Mouse (Mus musculus) thymus, postnatal 0 days (tissue): ENCODE measurements at regions not wholly inside any gene's neighbourhood (a gene's known extent, or its start where the extent isn't known, plus 50 kb on each side); places are given as distances from the start of the nearest gene placed in this dataset.
A peak's percentile ranks its signal among the peaks of the same experiment; 100 is the strongest.

Experiments
- DNase-seq: peaks from one replicate; pipeline ENCODE4 v3.0.0-alpha.2; 2015; ENCODE audit warnings: low spot score

- DNase-seq: no peak
These were observed 136.1 kb upstream of the Car8 start for GRCm38 (mm10) chr4:8374737-8375489.

- no peak for DNase-seq
These were observed 135.2 kb upstream of the Car8 start for GRCm38 (mm10) chr4:8374061-8374460.

- DNase-seq: peak; percentile 17
These were observed 133.2 kb upstream of the Car8 start for GRCm38 (mm10) chr4:8372069-8372468.

- no peak for DNase-seq
These were observed 131.9 kb upstream of the Car8 start for GRCm38 (mm10) chr4:8370786-8371185.

GRCm38 (mm10) chr4:8367487-8368276 lies 128.8 kb upstream of the Car8 start:
- DNase-seq: peak; percentile 65

GRCm38 (mm10) chr4:8366978-8367377 lies 128.1 kb upstream of the Car8 start:
- no peak for DNase-seq

GRCm38 (mm10) chr4:8362409-8362808 lies 123.6 kb upstream of the Car8 start:
- DNase-seq: no peak

- DNase-seq: no peak
These were observed 123.1 kb upstream of the Car8 start for GRCm38 (mm10) chr4:8361931-8362330.

GRCm38 (mm10) chr4:8361305-8361704 lies 122.5 kb upstream of the Car8 start:
- no peak for DNase-seq

- no peak for DNase-seq
These were observed 118.6 kb upstream of the Car8 start for GRCm38 (mm10) chr4:8357443-8357842.

GRCm38 (mm10) chr4:8341928-8342327 lies 103.1 kb upstream of the Car8 start:
- DNase-seq: no peak

- no peak for DNase-seq
These were observed 70.6 kb upstream of the Car8 start for GRCm38 (mm10) chr4:8309241-8309987.

GRCm38 (mm10) chr4:8292563-8292962 lies 53.7 kb upstream of the Car8 start:
- no peak for DNase-seq

- DNase-seq: no peak
These were observed 53.0 kb upstream of the Car8 start for GRCm38 (mm10) chr4:8291528-8292492.

GRCm38 (mm10) chr4:8289901-8290300 lies 51.1 kb upstream of the Car8 start:
- no peak for DNase-seq
